Mouse (Mus musculus) limb, embryonic 15.5 days (tissue): Measurements from ENCODE around the gene Prkg1. TPM values are rescaled to one million over a fixed set of nuclear protein-coding genes. Genes with fewer than 3 reads are reported as not detected.

Source experiments
- ATAC-seq: fragments of 200-750 bp; cut with Nextera tagmentation; 2 replicates; pipeline ENCODE4 v1.8.0; 2017; ENCODE audit warnings: low read depth, moderate TSS enrichment; ENCODE audit not compliant: insufficient number of reproducible peaks, low FRiP score, low TSS enrichment
- H3K27ac ChIP-seq: fragments of 300-500 bp; sonication (generic); 2 replicates; pipeline ENCODE4 v1.5.1; 2015; ENCODE audit warnings: moderate library complexity, mild to moderate bottlenecking, inconsistent platforms
- H3K27me3 ChIP-seq: fragments of 300-500 bp; sonication (generic); 2 replicates; pipeline ENCODE4 v1.6.1; 2015; ENCODE audit warnings: inconsistent platforms
- H3K36me3 ChIP-seq: fragments of 300-500 bp; sonication (generic); 2 replicates; pipeline ENCODE4 v1.6.1; 2015; ENCODE audit warnings: inconsistent platforms
- H3K4me1 ChIP-seq: fragments of 300-500 bp; sonication (generic); 2 replicates; pipeline ENCODE4 v1.6.1; 2015; ENCODE audit warnings: inconsistent platforms
- H3K4me2 ChIP-seq: fragments of 300-500 bp; sonication (generic); 2 replicates; pipeline ENCODE4 v1.6.1; 2015; ENCODE audit warnings: mild to moderate bottlenecking, inconsistent platforms
- H3K4me3 ChIP-seq: fragments of 300-500 bp; sonication (generic); 2 replicates; pipeline ENCODE4 v1.5.1; 2015; ENCODE audit warnings: mild to moderate bottlenecking, inconsistent platforms
- H3K9ac ChIP-seq: fragments of 300-500 bp; sonication (generic); 2 replicates; pipeline ENCODE4 v1.6.1; 2015; ENCODE audit warnings: inconsistent platforms
- H3K9me3 ChIP-seq: fragments of 300-500 bp; sonication (generic); 2 replicates; pipeline ENCODE4 v1.6.1; 2016; ENCODE audit warnings: inconsistent platforms
- WGBS: fragments of 180-500 bp; shearing (Covaris S2); methylation state at CpG from one replicate; pipeline ENCODE4 v1.1.7; 2015; 5-methylcytosine and 5-hydroxymethylcytosine counted together
- polyA plus RNA-seq: library from polyadenylated mRNA; unstranded; fragments of >200 nt; fragmentation: Nextera tagmentation; extraction: Ambion mirVana; gene quantifications from 2 replicates; pipeline ENCODE4 v1.2.1, GENCODE M21; 2015

Gene Prkg1
- polyA plus RNA-seq, 1 experiment from 2014 or later, result 6.6 TPM

- Histone ChIP-seq H3K4me1 (no peaks in the 10 kb centered on the region), H3K27ac (no peak overlapping the region), H3K4me3 (no peak overlapping the region), H3K27me3 (no peaks in the 10 kb centered on the region), H3K4me2 (no peak overlapping the region), H3K9ac (no peak overlapping the region), H3K9me3 (no peaks in the 10 kb centered on the region), H3K36me3 (no peaks in the 10 kb centered on the region)
- 50% methylated on average over 6 of the region's 6 CpGs for WGBS
- no peak for ATAC-seq
Measured at GRCm38 (mm10) chr19:30516771-30517170, 1248.1 kb downstream of the Prkg1 start.

Other genes with a start within 250 kb of the Prkg1 start
- gene A1cf, start 103.7 kb upstream of the Prkg1 start, polyA plus RNA-seq, result not detected in 2 replicates